Mouse (Mus musculus) kidney, embryonic 14.5 days (tissue): ENCODE measurements around the gene Rbm17. TPM values are rescaled to one million over a fixed set of nuclear protein-coding genes. Genes with fewer than 3 reads are reported as not detected.
"Not testable (repeated sequence)": the region's sequence is repeated elsewhere in the genome, so short reads cannot be mapped to it uniquely, and the experiment has no call there.

Experiments
- ATAC-seq: fragments of 200-750 bp; cut with Nextera tagmentation; 2 replicates; pipeline ENCODE4 v1.8.0; 2017; ENCODE audit warnings: moderate number of reproducible peaks, mild to moderate bottlenecking, moderate TSS enrichment, moderate library complexity; ENCODE audit not compliant: low FRiP score, low TSS enrichment
- H3K27ac ChIP-seq: fragments of 300-500 bp; sonication (generic); 2 replicates; pipeline ENCODE4 v1.5.1; 2014; ENCODE audit warnings: low read depth, mild to moderate bottlenecking, low read length, moderate library complexity, mixed read lengths
- H3K27me3 ChIP-seq: fragments of 300-500 bp; sonication (generic); 2 replicates; pipeline ENCODE4 v1.6.1; 2014; ENCODE audit warnings: mild to moderate bottlenecking, low read length; ENCODE audit not compliant: control insufficient read depth, insufficient read depth
- H3K36me3 ChIP-seq: fragments of 300-500 bp; sonication (generic); 2 replicates; pipeline ENCODE4 v1.6.1; 2014; ENCODE audit warnings: low read length, mixed read lengths; ENCODE audit not compliant: control insufficient read depth, insufficient read depth
- H3K4me1 ChIP-seq: fragments of 300-500 bp; sonication (generic); 2 replicates; pipeline ENCODE4 v1.6.1; 2014; ENCODE audit warnings: low read length, mixed read lengths; ENCODE audit not compliant: control insufficient read depth, insufficient read depth
- H3K4me2 ChIP-seq: fragments of 300-500 bp; sonication (generic); replicated peaks from 2 replicates; pipeline ENCODE4 v1.6.1; 2014; ENCODE audit warnings: low read depth, mild to moderate bottlenecking, low read length
- H3K4me3 ChIP-seq: fragments of 300-500 bp; sonication (generic); 2 replicates; pipeline ENCODE4 v1.5.1; 2014; ENCODE audit warnings: mild to moderate bottlenecking, low read length
- H3K9ac ChIP-seq: fragments of 300-500 bp; sonication (generic); 2 replicates; pipeline ENCODE4 v1.6.1; 2014; ENCODE audit warnings: low read depth, mild to moderate bottlenecking, low read length, moderate library complexity
- H3K9me3 ChIP-seq: fragments of 300-500 bp; sonication (generic); 2 replicates; pipeline ENCODE4 v1.6.1; 2016; ENCODE audit warnings: low read length; ENCODE audit not compliant: control insufficient read depth
- WGBS: fragments of 180-500 bp; shearing (Covaris S2); extraction: QIAGEN DNeasy Blood & Tissue Kit; methylation state at CpG from one replicate; pipeline ENCODE4 v1.1.7; 2014; 5-methylcytosine and 5-hydroxymethylcytosine counted together
- polyA plus RNA-seq: library from polyadenylated mRNA; unstranded; fragments of >200 nt; fragmentation: Nextera tagmentation; extraction: Ambion mirVana; gene quantifications from 2 replicates; pipeline ENCODE4 v1.2.1, GENCODE M21; 2014

The Rbm17 gene
- polyA plus RNA-seq, 1 experiment from 2014 or later = 165 TPM

- ATAC-seq = no peak
- H3K4me3 ChIP-seq = no peak overlapping the region
Measured at GRCm38 (mm10) chr2:11546091-11546490, 57.9 kb downstream of the Rbm17 start.

DNA sequence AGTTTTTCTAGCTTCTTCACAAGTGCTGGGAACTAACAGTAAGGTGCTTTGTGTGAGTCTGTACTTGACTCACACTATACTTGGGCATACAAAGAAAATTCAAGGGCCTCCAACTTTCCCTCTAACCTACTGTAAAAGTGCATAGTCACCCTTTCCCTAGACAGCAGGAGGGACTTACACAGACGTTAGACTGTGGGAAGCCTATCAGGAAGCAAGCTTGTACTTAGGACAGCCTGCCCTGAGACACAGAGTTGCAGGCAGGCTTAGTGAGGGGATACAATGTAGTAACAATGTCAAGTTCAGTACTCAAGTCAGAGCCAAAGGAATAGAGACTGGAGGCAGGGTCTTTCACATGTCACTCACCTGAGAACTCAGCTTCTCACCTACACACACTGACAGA, 58.6 kb downstream of the Rbm17 start:
- Histone ChIP-seq H3K27me3 (no peaks in the 10 kb centered on the region), H3K4me2 (no peak overlapping the region), H3K4me3 (no peak overlapping the region), H3K9ac (no peak overlapping the region), H3K27ac (no peak overlapping the region), H3K4me1 (no peaks in the 10 kb centered on the region), H3K9me3 (no peaks in the 10 kb centered on the region; the same call in 1 of the 2 replicates), H3K36me3 (no peaks in the 10 kb centered on the region)
- ATAC-seq = no peak
- 54% methylated on average over 1 of the region's 1 CpGs for WGBS

More at GRCm38 (mm10) chr2:11546091-11546490, 57.9 kb downstream of the Rbm17 start:
- WGBS = 62% methylated on average over 8 of the region's 8 CpGs
- H3K27me3 ChIP-seq = no peaks in the 10 kb centered on the region
- H3K9me3 ChIP-seq = no peaks in the 10 kb centered on the region; the same call in 1 of the 2 replicates
- H3K27ac ChIP-seq = no peak overlapping the region
- H3K4me1 ChIP-seq = no peaks in the 10 kb centered on the region
- H3K9ac ChIP-seq = no peak overlapping the region
- no peak overlapping the region for H3K4me2 ChIP-seq
- no peaks in the 10 kb centered on the region for H3K36me3 ChIP-seq

DNA sequence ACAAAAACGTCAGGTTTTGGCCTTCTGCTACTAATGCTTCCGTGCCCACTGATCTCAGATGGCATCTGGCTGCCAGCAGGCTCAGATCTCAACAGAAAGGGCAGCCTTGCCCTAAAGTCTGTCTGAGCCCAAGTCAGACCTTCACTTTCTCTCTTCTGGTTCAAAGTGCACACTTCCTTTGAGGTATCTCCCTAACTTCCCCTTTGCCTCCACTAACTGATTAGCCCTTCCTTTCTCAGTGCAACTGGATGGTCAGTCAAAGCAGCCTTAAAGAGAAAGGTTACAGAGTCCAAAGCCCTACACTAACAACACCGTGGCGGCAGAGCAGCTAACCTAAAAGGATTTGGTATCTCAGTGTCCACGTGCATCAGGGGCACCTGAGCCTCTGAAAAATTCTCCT, 59.6 kb downstream of the Rbm17 start:
- no peaks in the 10 kb centered on the region for H3K4me1 ChIP-seq

GRCm38 (mm10) chr2:11543158-11543557, 60.8 kb downstream of the Rbm17 start:
- no peaks in the 10 kb centered on the region for H3K36me3 ChIP-seq
- 78% methylated on average over 7 of the region's 7 CpGs for WGBS
- ATAC-seq = no peak
- H3K4me3 ChIP-seq = no peak overlapping the region
- H3K27ac ChIP-seq = no peak overlapping the region
- H3K27me3 ChIP-seq = no peaks in the 10 kb centered on the region
- no peak overlapping the region for H3K9ac ChIP-seq
- no peak overlapping the region for H3K4me2 ChIP-seq
- no peaks in the 10 kb centered on the region; the same call in 1 of the 2 replicates for H3K9me3 ChIP-seq
- no peaks in the 10 kb centered on the region for H3K4me1 ChIP-seq

More for the DNA sequence above, 59.6 kb downstream of the Rbm17 start:
- Histone ChIP-seq H3K36me3 (no peaks in the 10 kb centered on the region), H3K9ac (no peak overlapping the region), H3K27ac (no peak overlapping the region), H3K4me2 (no peak overlapping the region), H3K4me3 (no peak overlapping the region), H3K9me3 (no peaks in the 10 kb centered on the region; the same call in 1 of the 2 replicates), H3K27me3 (no peaks in the 10 kb centered on the region)
- WGBS = 78% methylated on average over 5 of the region's 5 CpGs
- no peak for ATAC-seq

DNA sequence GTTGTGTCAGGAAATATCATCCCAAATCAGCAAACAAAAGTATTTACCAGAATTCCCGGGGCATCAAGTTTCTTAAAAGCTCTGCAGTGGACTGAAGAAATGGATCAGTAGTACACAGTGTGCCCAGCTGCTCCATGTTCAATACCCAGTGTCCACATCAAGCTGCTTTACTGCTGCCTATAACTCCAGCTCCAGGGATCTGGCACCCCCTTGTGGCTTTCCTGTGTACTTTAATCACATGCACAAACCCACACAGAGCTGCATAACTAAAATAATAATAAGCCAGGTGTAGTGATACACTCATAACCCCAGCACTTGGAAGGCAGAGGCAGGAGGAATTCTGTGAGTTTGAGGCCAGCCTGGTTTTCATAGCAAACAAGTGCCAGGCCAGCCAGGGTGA, 61.3 kb downstream of the Rbm17 start:
- Histone ChIP-seq H3K4me2 (no peak overlapping the region), H3K36me3 (no peaks in the 10 kb centered on the region), H3K27ac (no peak overlapping the region), H3K4me3 (no peak overlapping the region), H3K9ac (no peak overlapping the region), H3K4me1 (no peaks in the 10 kb centered on the region), H3K27me3 (no peaks in the 10 kb centered on the region), H3K9me3 (no peaks in the 10 kb centered on the region; the same call in 1 of the 2 replicates)
- 86% methylated on average over 1 of the region's 1 CpGs for WGBS
- peak; percentile 45; the same call in 1 of the 2 replicates for ATAC-seq

DNA sequence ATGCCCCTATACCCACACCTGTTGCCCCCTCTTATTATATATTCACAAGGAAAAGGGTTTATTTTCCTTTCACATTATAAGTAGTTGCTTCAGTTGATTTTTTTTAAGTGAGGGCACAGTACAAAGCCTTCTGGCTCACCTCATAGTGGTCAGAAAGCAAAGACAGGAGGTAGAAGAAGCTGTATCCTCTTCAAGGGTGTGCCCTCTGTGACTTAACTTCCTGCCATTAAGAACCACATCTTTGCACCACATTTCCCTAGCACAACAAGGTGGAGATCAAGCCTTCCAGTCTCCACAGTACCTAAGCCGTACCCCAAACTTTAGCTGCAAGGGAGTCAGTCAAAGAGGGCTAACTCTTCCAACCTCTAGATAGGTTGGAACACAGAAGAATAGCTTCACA, 61.8 kb downstream of the Rbm17 start:
- Histone ChIP-seq H3K4me1 (no peaks in the 10 kb centered on the region), H3K4me2 (no peak overlapping the region), H3K27ac (no peak overlapping the region), H3K9ac (no peak overlapping the region), H3K27me3 (no peaks in the 10 kb centered on the region), H3K9me3 (no peaks in the 10 kb centered on the region; the same call in 1 of the 2 replicates), H3K4me3 (no peak overlapping the region), H3K36me3 (no peaks in the 10 kb centered on the region)
- no peak for ATAC-seq
- WGBS = 100% methylated on average over 1 of the region's 1 CpGs

DNA sequence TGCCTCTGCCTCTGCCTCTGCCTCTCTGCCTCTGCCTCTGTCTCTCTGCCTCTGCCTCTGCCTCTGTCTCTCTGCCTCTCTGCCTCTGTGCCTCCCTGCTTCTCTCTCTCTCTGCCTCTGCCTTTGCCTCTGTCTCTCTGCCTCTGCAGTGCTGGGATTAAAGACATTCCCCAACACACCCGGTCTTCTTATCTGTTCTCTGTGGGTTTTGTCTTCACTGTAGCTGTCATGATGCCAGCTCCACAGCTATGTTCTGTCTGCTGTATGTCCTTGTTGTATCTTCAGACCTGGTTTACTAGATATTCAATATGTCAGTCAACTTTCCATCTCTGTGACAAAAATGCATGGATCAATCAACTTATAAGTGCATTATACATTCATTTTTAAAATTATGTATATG, 62.4 kb downstream of the Rbm17 start:
- not testable (repeated sequence) for H3K9me3 ChIP-seq, ATAC-seq, H3K36me3 ChIP-seq, H3K27ac ChIP-seq, H3K4me1 ChIP-seq, H3K4me3 ChIP-seq, H3K9ac ChIP-seq, H3K27me3 ChIP-seq, H3K4me2 ChIP-seq
- no CpG with 5 or more reads among the region's 1 CpGs for WGBS

DNA sequence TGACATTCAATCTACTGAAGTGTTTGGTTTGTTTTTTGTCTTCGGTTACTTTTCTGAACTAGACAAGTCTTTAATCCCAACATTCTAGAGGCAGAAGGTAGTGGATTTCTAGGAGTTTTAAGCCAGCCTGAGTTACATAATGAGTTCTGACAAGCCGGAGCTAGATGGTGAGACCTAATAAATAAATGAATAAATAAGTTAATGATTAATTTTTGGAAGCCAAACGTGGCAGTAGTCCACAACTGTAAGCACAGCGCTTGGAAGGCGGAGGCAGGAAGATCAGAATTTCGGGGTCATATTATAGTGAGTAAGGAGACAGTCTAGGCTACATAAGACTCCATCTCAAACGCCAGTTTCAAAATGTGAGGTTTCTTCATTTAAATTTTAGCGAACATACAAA, 68.0 kb downstream of the Rbm17 start:
- no peak for ATAC-seq
- peaks cover 4% of the 10 kb centered on the region for H3K4me1 ChIP-seq
- H3K36me3 ChIP-seq = no peaks in the 10 kb centered on the region
- no peak overlapping the region for H3K9ac ChIP-seq
- peak overlapping the region; percentile 84 for H3K4me2 ChIP-seq
- 63% methylated on average over 8 of the region's 8 CpGs for WGBS
- no peaks in the 10 kb centered on the region for H3K9me3 ChIP-seq
- no peaks in the 10 kb centered on the region for H3K27me3 ChIP-seq
- H3K4me3 ChIP-seq = peak overlapping the region; percentile 45; the same call in 1 of the 2 replicates
- no peak overlapping the region for H3K27ac ChIP-seq
